Mouse (Mus musculus): ENCODE measurements around the gene Styk1.

GRCm38 (mm10) chr6:131339309-131339708 is 14.1 kb downstream of the Styk1 start:
- TF ChIP-seq CTCF (conservative IDR thresholded peaks at IDR 0.05; ENCODE audit: low read length), result no peak
- no peak for TF ChIP-seq NANOG (IDR thresholded peaks at IDR 0.05; ENCODE audit: borderline replicate concordance, low read length)
- TF ChIP-seq POU5F1 (IDR thresholded peaks at IDR 0.05; ENCODE audit: borderline replicate concordance, low read length), result no peak
